Mouse (Mus musculus) hindbrain, embryonic 16.5 days (tissue): ENCODE results near the gene Vdac1. TPM values are rescaled to one million over a fixed set of nuclear protein-coding genes. Genes with fewer than 3 reads are reported as not detected.

ENCODE experiments used
- ATAC-seq: fragments of 200-750 bp; cut with Nextera tagmentation; 2 replicates; pipeline ENCODE4 v1.8.0; 2017; ENCODE audit warnings: moderate TSS enrichment, moderate library complexity
- H3K27ac ChIP-seq: fragments of 300-500 bp; sonication (generic); 2 replicates; pipeline ENCODE4 v1.5.1; 2014; ENCODE audit warnings: low read depth, mild to moderate bottlenecking, control low read depth, low read length, moderate library complexity
- H3K27me3 ChIP-seq: fragments of 300-500 bp; sonication (generic); replicated peaks from 2 replicates; pipeline ENCODE4 v1.6.1; 2014; ENCODE audit warnings: low read length; ENCODE audit not compliant: control insufficient read depth, insufficient read depth
- H3K36me3 ChIP-seq: fragments of 300-500 bp; sonication (generic); 2 replicates; pipeline ENCODE4 v1.6.1; 2014; ENCODE audit warnings: mild to moderate bottlenecking, low read length, moderate library complexity, mixed read lengths; ENCODE audit not compliant: control insufficient read depth, insufficient read depth
- H3K4me1 ChIP-seq: fragments of 300-500 bp; sonication (generic); 2 replicates; pipeline ENCODE4 v1.6.1; 2014; ENCODE audit warnings: low read depth, low read length; ENCODE audit not compliant: control insufficient read depth, insufficient read depth
- H3K4me2 ChIP-seq: fragments of 300-500 bp; sonication (generic); 2 replicates; pipeline ENCODE4 v1.6.1; 2014; ENCODE audit warnings: mild to moderate bottlenecking, low read length, control low read depth, moderate library complexity
- H3K4me3 ChIP-seq: fragments of 300-500 bp; sonication (generic); 2 replicates; pipeline ENCODE4 v1.5.1; 2014; ENCODE audit warnings: mild to moderate bottlenecking, low read length, control low read depth, moderate library complexity
- H3K9ac ChIP-seq: fragments of 300-500 bp; sonication (generic); 2 replicates; pipeline ENCODE4 v1.6.1; 2014; ENCODE audit warnings: low read depth, mild to moderate bottlenecking, control low read depth, low read length, moderate library complexity
- H3K9me3 ChIP-seq: fragments of 300-500 bp; sonication (generic); 2 replicates; pipeline ENCODE4 v1.6.1; 2014; ENCODE audit warnings: mild to moderate bottlenecking, low read length, moderate library complexity; ENCODE audit not compliant: control insufficient read depth
- WGBS: fragments of 180-500 bp; shearing (Covaris S2); extraction: QIAGEN DNeasy Blood & Tissue Kit; methylation state at CpG from one replicate; pipeline ENCODE4 v1.1.7; 2014; 5-methylcytosine and 5-hydroxymethylcytosine counted together
- polyA plus RNA-seq: library from polyadenylated mRNA; unstranded; fragments of >200 nt; fragmentation: Nextera tagmentation; extraction: Ambion mirVana; gene quantifications from 2 replicates; pipeline ENCODE4 v1.2.1, GENCODE M21; 2015

The Vdac1 gene
- polyA plus RNA-seq, 1 experiment from 2014 or later = 440 TPM

GRCm38 (mm10) chr11:52341001-52341400 lies 19.7 kb upstream of the Vdac1 start:
- Histone ChIP-seq H3K4me2 (no peak overlapping the region), H3K27ac (no peak overlapping the region), H3K4me1 (no peaks in the 10 kb centered on the region), H3K36me3 (no peaks in the 10 kb centered on the region), H3K4me3 (no peak overlapping the region), H3K27me3 (no peaks in the 10 kb centered on the region), H3K9me3 (no peaks in the 10 kb centered on the region), H3K9ac (no peak overlapping the region)
- ATAC-seq = no peak
- 65% methylated on average over 9 of the region's 9 CpGs for WGBS

DNA sequence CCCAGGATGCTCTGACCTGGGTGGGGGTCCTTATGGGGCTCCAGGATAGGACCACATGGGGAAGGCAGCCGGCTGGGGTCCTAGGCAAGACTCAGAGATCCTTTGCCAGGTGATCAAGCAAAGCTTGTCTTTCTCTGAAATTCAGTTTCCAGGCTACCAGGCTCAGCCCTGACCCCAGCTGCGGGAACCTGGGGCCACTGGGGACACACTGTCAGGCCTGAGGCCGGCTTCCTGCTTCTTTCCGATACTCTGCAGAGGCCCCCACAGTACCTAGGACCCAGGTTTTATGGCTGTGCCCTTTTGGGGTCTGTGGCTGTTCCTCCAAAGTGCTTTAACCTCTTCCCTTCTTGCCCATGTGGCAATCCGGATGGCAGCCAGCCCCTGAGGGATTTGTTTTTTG lies 19.2 kb upstream of the Vdac1 start:
- 75% methylated on average over 5 of the region's 5 CpGs for WGBS
- no peaks in the 10 kb centered on the region for H3K27me3 ChIP-seq
- no peak overlapping the region for H3K27ac ChIP-seq
- H3K9ac ChIP-seq = no peak overlapping the region
- H3K36me3 ChIP-seq = no peaks in the 10 kb centered on the region
- no peak overlapping the region for H3K4me3 ChIP-seq
- H3K9me3 ChIP-seq = no peaks in the 10 kb centered on the region
- H3K4me2 ChIP-seq = no peak overlapping the region
- H3K4me1 ChIP-seq = peaks cover under 1% of the 10 kb centered on the region; the same call in 1 of the 2 replicates
- ATAC-seq = no peak

- H3K4me2 ChIP-seq = no peak overlapping the region
- H3K4me3 ChIP-seq = no peak overlapping the region
- 84% methylated on average over 4 of the region's 4 CpGs for WGBS
- no peaks in the 10 kb centered on the region for H3K9me3 ChIP-seq
- H3K27me3 ChIP-seq = no peaks in the 10 kb centered on the region
- H3K27ac ChIP-seq = no peak overlapping the region
- no peak for ATAC-seq
- H3K4me1 ChIP-seq = peaks cover 4% of the 10 kb centered on the region; the same call in 1 of the 2 replicates
- H3K36me3 ChIP-seq = no peaks in the 10 kb centered on the region
- H3K9ac ChIP-seq = no peak overlapping the region
Measured at GRCm38 (mm10) chr11:52342296-52342695, 18.4 kb upstream of the Vdac1 start.

DNA sequence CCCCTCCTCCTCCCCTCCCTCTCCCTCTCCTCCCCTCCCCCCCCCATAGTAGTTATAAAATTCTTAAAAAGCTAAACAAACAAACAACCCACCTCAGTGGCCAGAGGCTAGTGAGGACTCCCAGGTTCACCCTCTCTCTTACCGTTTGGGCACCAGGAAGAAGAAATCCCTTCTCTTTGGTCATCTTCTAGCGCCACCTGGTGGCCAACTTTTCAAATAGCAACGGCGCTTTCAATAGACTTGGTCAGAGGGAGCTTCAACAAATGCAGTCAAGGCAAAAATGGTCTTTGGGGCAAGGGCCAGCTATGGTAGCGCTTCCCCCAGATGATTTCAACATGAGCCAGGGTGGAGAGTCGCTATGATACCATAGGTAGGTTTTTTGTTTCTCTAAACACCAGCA lies 17.5 kb upstream of the Vdac1 start:
- Histone ChIP-seq H3K4me1 (peaks cover 4% of the 10 kb centered on the region; the same call in 1 of the 2 replicates), H3K36me3 (no peaks in the 10 kb centered on the region), H3K9ac (no peak overlapping the region), H3K4me3 (no peak overlapping the region), H3K27me3 (no peaks in the 10 kb centered on the region), H3K4me2 (no peak overlapping the region), H3K27ac (no peak overlapping the region), H3K9me3 (no peaks in the 10 kb centered on the region)
- ATAC-seq = no peak
- 2% methylated on average over 6 of the region's 6 CpGs for WGBS

- ATAC-seq = no peak
- H3K9me3 ChIP-seq = no peaks in the 10 kb centered on the region
- H3K4me1 ChIP-seq = peaks cover 4% of the 10 kb centered on the region; the same call in 1 of the 2 replicates
- H3K27me3 ChIP-seq = no peaks in the 10 kb centered on the region
- H3K9ac ChIP-seq = 0 out of 2 replicates have a peak overlapping the region, but pooled peaks have one; percentile 30
- no peaks in the 10 kb centered on the region for H3K36me3 ChIP-seq
- no peak overlapping the region for H3K4me3 ChIP-seq
- no peak overlapping the region for H3K27ac ChIP-seq
- 85% methylated on average over 12 of the region's 12 CpGs for WGBS
- peak overlapping the region; percentile 56 for H3K4me2 ChIP-seq
Measured at GRCm38 (mm10) chr11:52344991-52345777, 15.5 kb upstream of the Vdac1 start.

DNA sequence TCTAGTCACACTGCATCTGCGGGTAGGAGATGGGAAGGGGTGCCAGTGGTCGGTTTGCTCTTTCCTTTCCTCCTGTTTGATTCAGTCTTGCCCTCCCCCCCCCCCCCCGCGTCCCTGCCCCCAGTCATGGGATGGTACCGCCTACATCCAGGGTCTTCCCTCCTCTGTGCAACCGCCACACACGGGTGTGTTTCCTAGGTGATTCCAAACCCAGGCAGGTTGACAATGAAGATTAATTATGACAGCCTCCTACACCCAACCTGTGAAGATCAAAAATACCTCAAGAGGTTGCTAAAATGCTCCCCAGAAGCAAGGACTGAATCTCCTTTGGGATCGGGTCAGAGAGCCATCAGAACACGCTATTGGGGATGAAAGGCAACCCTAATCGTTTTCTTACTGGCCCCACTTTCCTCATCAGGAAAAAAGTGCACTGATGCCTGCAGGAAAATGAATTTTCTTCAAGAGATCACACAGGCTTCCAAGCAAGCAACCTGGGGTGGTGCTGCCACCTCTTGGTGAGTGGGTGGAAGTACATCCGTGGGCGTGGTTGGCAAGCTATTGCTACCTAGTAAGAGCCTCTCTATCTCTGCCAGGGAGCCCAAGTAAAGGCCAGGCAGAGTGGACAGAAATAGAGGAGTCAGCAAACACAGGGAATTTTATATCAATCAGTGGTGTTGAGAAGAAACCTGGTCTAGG lies 14.6 kb upstream of the Vdac1 start:
- Histone ChIP-seq H3K27ac (peak overlapping the region; percentile 57; the same call in 1 of the 2 replicates), H3K9ac (0 out of 2 replicates have a peak overlapping the region, but pooled peaks have one; percentile 30)
- 14% methylated on average over 11 of the region's 12 CpGs for WGBS

GRCm38 (mm10) chr11:52346635-52347005 lies 14.0 kb upstream of the Vdac1 start:
- Histone ChIP-seq H3K4me2 (peak overlapping the region; percentile 56), H3K9ac (0 out of 2 replicates have a peak overlapping the region, but pooled peaks have one; percentile 29), H3K4me1 (peaks cover 4% of the 10 kb centered on the region; the same call in 1 of the 2 replicates), H3K36me3 (no peaks in the 10 kb centered on the region), H3K27ac (peak overlapping the region; percentile 57; the same call in 1 of the 2 replicates), H3K4me3 (peak overlapping the region; percentile 27), H3K27me3 (no peaks in the 10 kb centered on the region), H3K9me3 (no peaks in the 10 kb centered on the region)
- 6% methylated on average over 12 of the region's 12 CpGs for WGBS
- peak; percentile 79 for ATAC-seq

More for the DNA sequence above, 14.6 kb upstream of the Vdac1 start:
- no peaks in the 10 kb centered on the region for H3K27me3 ChIP-seq
- H3K4me2 ChIP-seq = peak overlapping the region; percentile 56
- ATAC-seq = peak; percentile 84
- peak overlapping the region; percentile 27 for H3K4me3 ChIP-seq
- H3K4me1 ChIP-seq = peaks cover 4% of the 10 kb centered on the region; the same call in 1 of the 2 replicates
- H3K9me3 ChIP-seq = no peaks in the 10 kb centered on the region
- no peaks in the 10 kb centered on the region for H3K36me3 ChIP-seq

DNA sequence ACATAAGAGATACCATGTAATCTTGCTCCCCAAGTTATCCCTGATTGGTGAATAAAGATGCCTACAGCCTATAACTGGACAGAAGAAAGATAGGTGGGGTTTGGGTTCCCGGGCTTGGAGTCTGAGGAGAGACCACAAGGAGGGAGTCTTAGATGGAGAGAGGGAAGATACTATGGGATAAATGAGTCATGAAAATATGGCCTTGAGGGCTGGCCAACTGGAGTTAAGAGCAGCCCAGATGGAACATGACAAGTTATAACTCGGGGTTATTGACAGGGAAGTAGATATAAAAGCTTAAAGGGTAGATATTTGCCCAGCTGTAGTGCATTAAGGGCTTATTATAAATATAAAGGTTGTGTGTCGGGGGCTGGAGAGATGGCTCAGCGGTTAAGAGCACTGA lies 12.5 kb upstream of the Vdac1 start:
- H3K4me2 ChIP-seq = no peak overlapping the region
- H3K27ac ChIP-seq = no peak overlapping the region
- peaks cover 4% of the 10 kb centered on the region; the same call in 1 of the 2 replicates for H3K4me1 ChIP-seq
- no peaks in the 10 kb centered on the region for H3K27me3 ChIP-seq
- H3K4me3 ChIP-seq = no peak overlapping the region
- WGBS = 87% methylated on average over 4 of the region's 4 CpGs
- H3K9me3 ChIP-seq = no peaks in the 10 kb centered on the region
- no peak for ATAC-seq
- H3K36me3 ChIP-seq = no peaks in the 10 kb centered on the region
- no peak overlapping the region for H3K9ac ChIP-seq

DNA sequence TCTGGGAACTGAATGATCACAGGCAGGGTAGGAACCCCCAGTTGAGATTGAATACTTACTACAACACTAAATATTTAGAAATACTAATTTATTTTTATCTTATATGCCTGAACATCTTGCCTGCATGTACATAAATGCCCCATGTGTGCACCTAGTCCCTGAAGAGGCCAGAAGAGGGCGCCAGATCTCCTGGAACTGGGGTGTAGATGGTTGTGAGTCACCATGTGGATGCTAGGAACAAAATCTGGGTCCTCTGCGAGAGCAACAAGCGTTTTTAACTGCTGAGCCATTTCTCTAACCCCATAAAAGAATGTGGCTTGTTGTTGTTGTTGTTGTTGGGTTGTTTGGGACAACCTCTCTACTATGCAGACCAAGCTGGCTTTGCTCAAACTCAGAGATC lies 11.9 kb upstream of the Vdac1 start:
- Histone ChIP-seq H3K36me3 (no peaks in the 10 kb centered on the region), H3K4me1 (peaks cover 4% of the 10 kb centered on the region; the same call in 1 of the 2 replicates), H3K9me3 (no peaks in the 10 kb centered on the region), H3K9ac (no peak overlapping the region), H3K27ac (no peak overlapping the region), H3K27me3 (no peaks in the 10 kb centered on the region), H3K4me3 (no peak overlapping the region), H3K4me2 (no peak overlapping the region)
- no peak for ATAC-seq
- WGBS = 70% methylated on average over 3 of the region's 3 CpGs
